Mouse (Mus musculus): Measurements from ENCODE around the gene Olfr1293-ps.

Olfr1293-ps gene

DNA sequence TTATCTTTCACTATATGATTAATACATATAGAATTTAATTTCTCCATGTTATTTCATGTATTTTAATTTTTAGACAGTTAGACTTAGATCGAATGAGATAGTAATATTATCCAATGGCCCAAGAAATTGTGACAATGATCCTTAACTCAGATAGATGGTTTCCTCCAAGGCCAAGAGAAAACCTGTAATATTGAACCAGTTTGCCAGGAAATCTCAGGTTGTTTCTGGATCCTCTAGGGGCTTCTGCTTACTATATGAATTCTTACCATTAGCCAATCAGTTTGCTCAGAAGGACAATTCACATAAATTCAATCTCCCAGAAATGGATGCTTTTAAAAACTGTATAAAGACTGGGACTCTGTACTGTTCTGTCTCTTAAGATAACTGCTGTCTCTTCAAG is at the start of gene Olfr1293-ps:
TSS of gene Olfr1293-ps (plus strand) at position 301 of the 400 bp plus-strand sequence.
- no peak for DNase-seq

DNA sequence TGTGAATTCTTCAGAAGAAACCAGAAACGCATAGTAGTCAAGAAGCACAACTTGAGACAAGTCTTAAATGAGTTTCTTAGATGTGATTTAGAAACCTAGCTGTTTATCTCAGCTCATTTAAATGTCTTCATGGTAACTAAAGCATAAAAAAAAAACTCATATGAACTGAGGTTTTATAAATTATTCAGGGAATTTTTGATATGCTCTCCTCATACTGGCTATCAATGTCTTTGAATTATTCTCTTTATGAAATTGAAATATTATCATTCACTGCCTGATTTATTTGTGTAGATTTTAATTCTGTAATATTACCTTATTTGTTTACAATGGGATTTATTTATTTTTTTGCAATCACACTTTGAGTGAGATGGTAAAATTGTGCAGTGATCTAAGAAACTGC is 44.5 kb upstream of the Olfr1293-ps start, which contains the start of gene Olfr1289:
TSS of gene Olfr1289 (plus strand) at position 301 of the 400 bp plus-strand sequence.
- no peak for DNase-seq

DNA sequence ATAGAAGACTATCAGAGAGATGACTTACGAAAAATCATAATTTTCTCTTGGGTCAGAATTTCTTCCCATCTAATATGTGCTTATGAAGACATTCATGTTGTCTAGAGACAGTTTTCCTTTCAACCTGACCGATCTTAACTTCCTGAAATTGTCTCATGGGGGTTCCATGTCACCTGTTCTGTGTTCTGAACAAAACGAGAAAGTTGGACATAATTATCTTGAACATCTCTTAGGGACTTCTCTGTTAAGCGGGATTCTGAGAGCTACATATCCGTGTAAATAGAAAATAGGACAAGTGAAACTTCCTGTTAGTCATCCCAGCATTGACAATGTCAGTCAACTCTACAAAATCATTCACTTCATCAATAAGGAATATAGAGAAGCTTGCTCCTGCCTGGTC is 31.3 kb upstream of the Olfr1293-ps start, which contains the start of gene Olfr1290:
TSS of gene Olfr1290 (minus strand) at position 101 of the 400 bp plus-strand sequence.
- DNase-seq: no peak

DNA sequence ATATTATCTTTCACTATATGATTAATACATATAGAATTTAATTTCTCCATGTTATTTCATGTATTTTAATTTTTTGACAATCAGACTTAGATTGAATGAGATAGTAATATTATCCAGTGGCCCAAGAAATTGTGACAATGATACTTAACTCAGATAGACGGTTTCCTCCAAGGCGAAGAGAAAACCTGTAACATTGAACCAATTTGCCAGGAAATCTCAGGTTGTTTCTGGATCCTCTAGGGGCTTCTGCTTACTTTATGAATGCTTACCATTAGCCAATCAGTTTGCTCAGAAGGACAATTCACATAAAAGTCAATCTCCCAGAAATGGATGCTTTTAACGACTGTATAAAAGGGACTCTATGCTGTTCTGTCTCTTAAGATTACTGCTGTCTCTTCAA is 28.1 kb upstream of the Olfr1293-ps start, which contains the start of gene Olfr1291-ps1:
TSS of gene Olfr1291-ps1 (plus strand) at position 301 of the 400 bp plus-strand sequence.
- no peak for DNase-seq

DNA sequence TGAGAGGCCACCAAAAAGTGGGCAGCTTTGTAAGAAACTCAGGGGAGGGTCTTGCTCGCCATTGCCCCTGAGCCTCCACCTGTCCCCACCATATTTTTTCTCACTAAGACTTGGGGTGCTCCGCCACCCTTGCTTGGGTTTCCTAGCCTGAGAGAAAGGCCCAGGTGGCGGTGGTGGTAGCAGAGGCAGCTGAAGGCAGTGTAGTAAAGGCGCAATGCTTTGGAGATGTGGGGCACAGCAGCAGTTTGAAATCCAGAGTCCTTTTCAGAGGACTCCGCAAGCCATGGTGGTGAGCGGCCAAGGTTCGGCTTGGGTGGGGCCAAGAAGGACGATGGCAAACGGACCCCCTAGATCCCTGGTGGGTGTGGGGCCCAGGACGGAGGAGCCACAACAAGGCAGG is 7.6 kb upstream of the Olfr1293-ps start:
- DNase-seq: no peak

DNA sequence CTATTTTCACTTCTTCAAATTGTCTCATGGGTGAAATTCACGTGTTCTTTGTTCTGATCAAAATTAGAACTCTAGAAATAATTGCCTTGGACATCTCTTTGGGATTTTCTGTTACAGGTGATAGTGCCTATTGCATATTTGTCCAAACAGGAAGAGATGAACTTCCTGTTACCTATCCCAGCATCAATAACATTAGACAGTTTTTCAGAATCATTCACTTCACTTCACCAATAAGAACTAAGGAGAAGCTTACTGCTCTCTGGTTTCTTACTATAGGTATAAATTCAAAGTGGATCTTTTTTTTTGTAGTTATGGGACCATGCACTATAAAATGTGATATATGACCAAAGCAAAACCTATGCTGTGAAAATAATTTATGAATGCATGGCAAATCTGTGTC is 15.2 kb downstream of the Olfr1293-ps start, which contains the start of gene Olfr1294:
TSS of gene Olfr1294 (minus strand) at position 101 of the 400 bp plus-strand sequence.
- DNase-seq: no peak

DNA sequence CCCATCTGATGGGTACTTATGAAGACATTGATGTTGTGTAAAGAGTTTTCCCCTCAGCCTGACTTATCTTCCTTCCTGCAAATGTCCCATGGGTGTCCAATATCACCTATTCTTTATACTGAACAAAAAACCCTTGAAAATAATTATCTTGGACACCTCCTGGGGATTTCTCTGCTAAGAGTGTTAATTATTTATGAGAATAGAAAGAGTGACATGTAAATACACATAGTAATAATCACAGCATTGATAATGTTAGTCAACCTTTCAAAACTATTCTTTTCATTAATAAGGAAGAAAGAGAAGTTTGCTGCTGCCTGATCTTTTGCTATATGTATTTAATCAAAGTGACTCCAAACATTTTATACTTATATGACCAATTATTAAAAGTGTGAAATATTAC is 44.6 kb downstream of the Olfr1293-ps start, which contains the start of gene Olfr1295:
TSS of gene Olfr1295 (minus strand) at position 101 of the 400 bp plus-strand sequence.
- no peak for DNase-seq
